Mouse (Mus musculus) midbrain, embryonic 15.5 days (tissue): Measurements from ENCODE around the gene Pan2. TPM values are rescaled to one million over a fixed set of nuclear protein-coding genes. Genes with fewer than 3 reads are reported as not detected.
A peak's percentile ranks its signal among the peaks of the same experiment; 100 is the strongest.

ENCODE experiments used
- ATAC-seq: fragments of 200-750 bp; cut with Nextera tagmentation; replicated peaks from 2 replicates; pipeline ENCODE4 v1.8.0; 2017; ENCODE audit warnings: moderate TSS enrichment
- H3K27ac ChIP-seq: fragments of 300-500 bp; sonication (generic); 2 replicates; pipeline ENCODE4 v1.5.1; 2015; ENCODE audit warnings: mild to moderate bottlenecking, inconsistent platforms
- H3K27me3 ChIP-seq: fragments of 300-500 bp; sonication (generic); replicated peaks from 2 replicates; pipeline ENCODE4 v1.6.1; 2015; ENCODE audit warnings: inconsistent platforms
- H3K36me3 ChIP-seq: fragments of 300-500 bp; sonication (generic); replicated peaks from 2 replicates; pipeline ENCODE4 v1.6.1; 2015; ENCODE audit warnings: inconsistent platforms
- H3K4me1 ChIP-seq: fragments of 300-500 bp; sonication (generic); 2 replicates; pipeline ENCODE4 v1.6.1; 2015; ENCODE audit warnings: inconsistent platforms
- H3K4me2 ChIP-seq: fragments of 300-500 bp; sonication (generic); 2 replicates; pipeline ENCODE4 v1.6.1; 2015; ENCODE audit warnings: inconsistent platforms, mild to moderate bottlenecking, moderate library complexity
- H3K4me3 ChIP-seq: fragments of 300-500 bp; sonication (generic); 2 replicates; pipeline ENCODE4 v1.5.1; 2015; ENCODE audit warnings: mild to moderate bottlenecking, inconsistent platforms
- H3K9ac ChIP-seq: fragments of 300-500 bp; sonication (generic); 2 replicates; pipeline ENCODE4 v1.6.1; 2015; ENCODE audit warnings: mild to moderate bottlenecking, inconsistent platforms
- H3K9me3 ChIP-seq: fragments of 300-500 bp; sonication (generic); 2 replicates; pipeline ENCODE4 v1.6.1; 2016; ENCODE audit warnings: inconsistent platforms
- WGBS: fragments of 180-500 bp; shearing (Covaris S2); methylation state at CpG from one replicate; pipeline ENCODE4 v1.1.7; 2015; ENCODE audit warnings: mixed read lengths; 5-methylcytosine and 5-hydroxymethylcytosine counted together
- polyA plus RNA-seq: library from polyadenylated mRNA; unstranded; fragments of >200 nt; fragmentation: Nextera tagmentation; extraction: Ambion mirVana; gene quantifications from 2 replicates; pipeline ENCODE4 v1.2.1, GENCODE M21; 2015

Pan2 gene
- polyA plus RNA-seq, 1 experiment from 2014 or later = 24.0 TPM

- no peaks in the 10 kb centered on the region for H3K27me3 ChIP-seq
- no peak overlapping the region for H3K4me3 ChIP-seq
- H3K4me2 ChIP-seq = no peak overlapping the region
- no peak for ATAC-seq
- no peaks in the 10 kb centered on the region for H3K9me3 ChIP-seq
- WGBS = 78% methylated on average over 2 of the region's 2 CpGs
- no peak overlapping the region for H3K9ac ChIP-seq
- no peak overlapping the region for H3K27ac ChIP-seq
- peaks cover 37% of the 10 kb centered on the region for H3K4me1 ChIP-seq
- H3K36me3 ChIP-seq = no peaks in the 10 kb centered on the region
Observed at GRCm38 (mm10) chr10:128340257-128340656, 37.1 kb downstream of the Pan2 start.

- Histone ChIP-seq H3K36me3 (no peaks in the 10 kb centered on the region), H3K9me3 (no peaks in the 10 kb centered on the region), H3K27me3 (no peaks in the 10 kb centered on the region), H3K4me3 (no peak overlapping the region), H3K4me1 (peaks cover 28% of the 10 kb centered on the region), H3K4me2 (no peak overlapping the region), H3K27ac (no peak overlapping the region), H3K9ac (no peak overlapping the region)
- ATAC-seq = no peak
- 84% methylated on average over 1 of the region's 1 CpGs for WGBS
Observed at GRCm38 (mm10) chr10:128343436-128343835, 40.3 kb downstream of the Pan2 start.

GRCm38 (mm10) chr10:128344568-128345275 lies 41.6 kb downstream of the Pan2 start:
- no peak overlapping the region for H3K4me2 ChIP-seq
- H3K9ac ChIP-seq = no peak overlapping the region
- no peak overlapping the region for H3K4me3 ChIP-seq
- no peaks in the 10 kb centered on the region for H3K9me3 ChIP-seq
- H3K27ac ChIP-seq = peak overlapping the region; percentile 27; the same call in 1 of the 2 replicates
- no peak for ATAC-seq
- no peaks in the 10 kb centered on the region for H3K36me3 ChIP-seq
- H3K4me1 ChIP-seq = peaks cover 16% of the 10 kb centered on the region; the same call in 1 of the 2 replicates
- no peaks in the 10 kb centered on the region for H3K27me3 ChIP-seq
- 48% methylated on average over 7 of the region's 7 CpGs for WGBS

- H3K36me3 ChIP-seq = peaks cover 21% of the 10 kb centered on the region
- no peak overlapping the region for H3K4me2 ChIP-seq
- no peak for ATAC-seq
- H3K27me3 ChIP-seq = no peaks in the 10 kb centered on the region
- H3K4me1 ChIP-seq = peaks cover 8% of the 10 kb centered on the region; the same call in 1 of the 2 replicates
- H3K9me3 ChIP-seq = no peaks in the 10 kb centered on the region
- H3K4me3 ChIP-seq = no peak overlapping the region
- H3K27ac ChIP-seq = no peak overlapping the region
- 93% methylated on average over 8 of the region's 8 CpGs for WGBS
- no peak overlapping the region for H3K9ac ChIP-seq
Observed at GRCm38 (mm10) chr10:128347541-128347940, 44.4 kb downstream of the Pan2 start.

- ATAC-seq = no peak
- Histone ChIP-seq H3K4me3 (no peak overlapping the region), H3K4me2 (no peak overlapping the region), H3K4me1 (no peaks in the 10 kb centered on the region), H3K9ac (no peak overlapping the region), H3K36me3 (peaks cover 47% of the 10 kb centered on the region), H3K27me3 (no peaks in the 10 kb centered on the region), H3K27ac (no peak overlapping the region), H3K9me3 (no peaks in the 10 kb centered on the region)
- WGBS = 63% methylated on average over 2 of the region's 2 CpGs
Observed at GRCm38 (mm10) chr10:128358796-128359195, 55.7 kb downstream of the Pan2 start.

GRCm38 (mm10) chr10:128359226-128359625 lies 56.1 kb downstream of the Pan2 start:
- ATAC-seq = no peak
- no peak overlapping the region for H3K4me3 ChIP-seq
- no peaks in the 10 kb centered on the region for H3K27me3 ChIP-seq
- no peaks in the 10 kb centered on the region for H3K9me3 ChIP-seq
- H3K9ac ChIP-seq = no peak overlapping the region
- H3K4me2 ChIP-seq = no peak overlapping the region
- WGBS = 95% methylated on average over 6 of the region's 6 CpGs
- no peaks in the 10 kb centered on the region for H3K4me1 ChIP-seq
- H3K27ac ChIP-seq = no peak overlapping the region
- peaks cover 44% of the 10 kb centered on the region for H3K36me3 ChIP-seq

- peaks cover 40% of the 10 kb centered on the region for H3K36me3 ChIP-seq
- no peak overlapping the region for H3K27ac ChIP-seq
Observed at GRCm38 (mm10) chr10:128361836-128362235, 58.7 kb downstream of the Pan2 start.

GRCm38 (mm10) chr10:128362568-128362967 lies 59.4 kb downstream of the Pan2 start:
- Histone ChIP-seq H3K27ac (no peak overlapping the region), H3K4me1 (peaks cover 8% of the 10 kb centered on the region), H3K9me3 (no peaks in the 10 kb centered on the region), H3K4me3 (no peak overlapping the region), H3K4me2 (no peak overlapping the region), H3K27me3 (no peaks in the 10 kb centered on the region), H3K9ac (no peak overlapping the region), H3K36me3 (peaks cover 40% of the 10 kb centered on the region)
- 48% methylated on average over 3 of the region's 3 CpGs for WGBS
- no peak for ATAC-seq

More at GRCm38 (mm10) chr10:128361836-128362235, 58.7 kb downstream of the Pan2 start:
- no peaks in the 10 kb centered on the region for H3K9me3 ChIP-seq
- peaks cover 3% of the 10 kb centered on the region; the same call in 1 of the 2 replicates for H3K4me1 ChIP-seq
- H3K4me2 ChIP-seq = no peak overlapping the region
- no peak for ATAC-seq
- no peak overlapping the region for H3K4me3 ChIP-seq
- no peak overlapping the region for H3K9ac ChIP-seq
- H3K27me3 ChIP-seq = no peaks in the 10 kb centered on the region
- WGBS = 90% methylated on average over 6 of the region's 6 CpGs

- peaks cover 4% of the 10 kb centered on the region; the same call in 1 of the 2 replicates for H3K36me3 ChIP-seq
- no peak; the same call in 1 of the 2 replicates for ATAC-seq
- WGBS = 16% methylated on average over 19 of the region's 19 CpGs
- H3K4me3 ChIP-seq = peak overlapping the region; percentile 79
- no peaks in the 10 kb centered on the region for H3K9me3 ChIP-seq
- H3K27ac ChIP-seq = peak overlapping the region; percentile 96
- peak overlapping the region; percentile 70 for H3K4me2 ChIP-seq
- H3K4me1 ChIP-seq = peaks cover 24% of the 10 kb centered on the region
- H3K27me3 ChIP-seq = no peaks in the 10 kb centered on the region
- H3K9ac ChIP-seq = peak overlapping the region; percentile 73
Observed at GRCm38 (mm10) chr10:128367899-128368401, 64.8 kb downstream of the Pan2 start.

- peak within 1 kb of the TSS; percentile 96 for H3K27ac ChIP-seq
- H3K9me3 ChIP-seq = no peaks in the 10 kb centered on the region
- peak; percentile 95 for ATAC-seq
- no peaks in the 10 kb centered on the region for H3K27me3 ChIP-seq
- peak within 1 kb of the TSS; percentile 79 for H3K4me3 ChIP-seq
- peak within 1 kb of the TSS; percentile 70 for H3K4me2 ChIP-seq
- peak within 1 kb of the TSS; percentile 73 for H3K9ac ChIP-seq
- H3K36me3 ChIP-seq = peaks cover 4% of the 10 kb centered on the region; the same call in 1 of the 2 replicates
- H3K4me1 ChIP-seq = peaks cover 24% of the 10 kb centered on the region
- under 1% methylated on average over 86 of the region's 87 CpGs for WGBS
Observed at GRCm38 (mm10) chr10:128368402-128369217, 65.5 kb downstream of the Pan2 start, which contains the start of gene Coq10a. TSS of gene Coq10a (minus strand) at chr10:128368997.

- H3K27ac ChIP-seq = peak overlapping the region; percentile 96
- WGBS = 2% methylated on average over 9 of the region's 9 CpGs
- ATAC-seq = no peak
Observed at GRCm38 (mm10) chr10:128369218-128369543, 66.0 kb downstream of the Pan2 start.

GRCm38 (mm10) chr10:128369599-128369998 lies 66.5 kb downstream of the Pan2 start:
- WGBS = 79% methylated on average over 6 of the region's 6 CpGs
- ATAC-seq = no peak
- peak overlapping the region; percentile 70 for H3K4me2 ChIP-seq

More at GRCm38 (mm10) chr10:128369218-128369543, 66.0 kb downstream of the Pan2 start:
- Histone ChIP-seq H3K9me3 (no peaks in the 10 kb centered on the region), H3K4me1 (peaks cover 24% of the 10 kb centered on the region), H3K27me3 (no peaks in the 10 kb centered on the region), H3K9ac (peak overlapping the region; percentile 73), H3K4me2 (peak overlapping the region; percentile 70), H3K4me3 (peak overlapping the region; percentile 79), H3K36me3 (0 out of 2 replicates have a peak, but pooled peaks cover 3% of the 10 kb centered on the region)

More at GRCm38 (mm10) chr10:128369599-128369998, 66.5 kb downstream of the Pan2 start:
- H3K9me3 ChIP-seq = no peaks in the 10 kb centered on the region
- peak overlapping the region; percentile 79 for H3K4me3 ChIP-seq
- H3K27ac ChIP-seq = peak overlapping the region; percentile 96
- H3K27me3 ChIP-seq = no peaks in the 10 kb centered on the region
- peak overlapping the region; percentile 73 for H3K9ac ChIP-seq
- peaks cover 24% of the 10 kb centered on the region for H3K4me1 ChIP-seq
- no peaks in the 10 kb centered on the region for H3K36me3 ChIP-seq
